Mouse (Mus musculus) erythroblast, adult 5-6 weeks (primary cell): ENCODE results near the gene Mvd. TPM values are rescaled to one million over a fixed set of nuclear protein-coding genes. Genes with fewer than 3 reads are reported as not detected.

ENCODE experiments used
- ATAC-seq: replicated peaks from 2 replicates; pipeline ENCODE4 v1.8.0; 2016; ENCODE audit warnings: moderate number of reproducible peaks, mild to moderate bottlenecking, moderate TSS enrichment, inconsistent platforms; ENCODE audit not compliant: poor library complexity, low FRiP score, severe bottlenecking
- total RNA-seq, 2 experiments: library from RNA; stranded (forward) in 1 of 2; stranded (reverse) in 1 of 2; fragments of 150-400 nt in 1 of 2; fragments of 200-764, 138-1000 nt in 1 of 2; gene quantifications; 2 replicates each; pipeline versions ENCODE4 v1.2.3 to v1.2.4; 2015 to 2017; ENCODE audit warnings: low replicate concordance in 2 of 2

Gene Mvd
- total RNA-seq, 2 experiments from 2014 or later: 1.3 TPM; not detected in 1

DNA sequence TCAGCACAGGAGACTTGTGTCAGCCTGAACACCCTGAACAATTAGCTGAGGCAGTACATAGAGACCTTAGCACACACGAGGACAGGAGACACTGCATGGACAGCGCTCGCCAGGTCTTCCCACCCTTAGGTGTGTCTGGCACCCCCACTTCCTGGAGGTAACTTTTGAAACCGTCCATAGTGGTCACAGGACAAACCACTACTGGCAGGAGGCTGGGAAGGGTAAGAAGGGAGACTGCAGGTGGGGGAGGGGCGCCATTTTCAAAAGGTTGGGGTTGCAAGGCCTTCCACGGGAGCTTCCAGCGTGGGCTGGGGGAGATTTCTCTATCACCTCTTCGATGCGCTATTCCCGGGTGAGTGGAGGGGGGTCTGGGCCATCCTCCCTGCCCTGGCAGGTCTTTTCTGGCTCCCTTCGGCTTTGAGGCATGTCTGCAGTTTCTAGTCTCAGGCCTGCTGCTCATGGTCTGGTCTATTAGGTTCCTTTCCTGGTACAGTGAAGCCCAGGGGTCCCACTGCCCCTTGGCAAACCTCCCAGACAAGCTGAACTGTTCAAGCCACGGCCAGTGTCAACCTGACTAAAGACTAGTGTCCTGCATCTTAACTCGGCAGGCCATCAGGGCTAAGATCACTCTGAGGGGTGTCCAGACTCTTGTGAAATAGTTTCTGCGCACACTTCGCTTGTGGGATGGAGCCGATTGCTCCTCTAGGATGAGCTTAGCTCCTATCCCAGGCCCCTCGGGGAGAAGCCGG is 11.4 kb downstream of the Mvd start:
- ATAC-seq: no peak

DNA sequence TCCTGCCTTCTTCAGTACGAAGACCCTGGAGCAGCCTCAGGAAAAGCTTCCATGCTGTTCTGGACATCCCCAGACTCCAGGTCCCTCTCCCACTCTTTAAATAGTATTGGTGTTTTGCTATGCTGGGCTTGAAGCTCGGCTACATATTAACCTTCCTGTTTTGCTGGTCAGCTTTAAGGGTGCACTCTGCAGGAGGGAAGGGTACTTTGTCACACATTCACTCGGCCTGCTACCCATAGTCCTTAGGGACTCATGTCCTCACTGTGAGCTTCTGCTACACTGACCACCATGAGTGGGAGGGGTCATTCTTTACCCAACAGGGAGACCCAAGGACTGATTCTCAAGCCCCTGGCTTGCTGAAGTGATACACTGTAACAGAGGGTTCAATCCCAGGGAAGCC is 12.6 kb downstream of the Mvd start:
- no peak for ATAC-seq

DNA sequence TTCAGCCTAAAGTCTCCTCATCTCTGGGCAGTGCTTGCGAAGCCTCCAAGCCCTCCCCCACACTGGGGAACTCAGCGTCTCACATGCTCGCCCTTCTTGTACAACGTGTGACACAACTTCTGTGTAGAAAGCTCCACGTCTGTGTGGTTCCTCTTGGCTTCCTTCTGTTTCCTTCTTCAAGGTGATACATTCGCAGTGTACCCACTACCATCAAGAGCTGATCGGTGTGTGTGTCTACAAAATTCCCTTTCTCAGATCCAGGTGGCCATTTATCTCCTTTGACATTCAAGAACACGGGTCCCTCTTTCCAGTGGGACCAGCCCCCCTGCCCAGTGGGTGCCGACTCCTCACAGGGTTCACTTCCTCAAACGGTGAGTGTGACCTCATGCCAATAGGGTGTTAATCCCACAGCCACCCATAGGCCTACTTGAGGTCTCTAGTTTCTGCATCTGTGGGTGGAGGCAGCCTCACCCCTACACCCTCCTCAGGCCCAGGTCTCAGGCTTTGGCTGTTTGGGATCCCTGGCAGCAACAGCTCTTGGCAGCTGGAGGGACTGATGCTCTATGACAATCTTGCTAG is 13.1 kb downstream of the Mvd start:
- ATAC-seq: no peak

DNA sequence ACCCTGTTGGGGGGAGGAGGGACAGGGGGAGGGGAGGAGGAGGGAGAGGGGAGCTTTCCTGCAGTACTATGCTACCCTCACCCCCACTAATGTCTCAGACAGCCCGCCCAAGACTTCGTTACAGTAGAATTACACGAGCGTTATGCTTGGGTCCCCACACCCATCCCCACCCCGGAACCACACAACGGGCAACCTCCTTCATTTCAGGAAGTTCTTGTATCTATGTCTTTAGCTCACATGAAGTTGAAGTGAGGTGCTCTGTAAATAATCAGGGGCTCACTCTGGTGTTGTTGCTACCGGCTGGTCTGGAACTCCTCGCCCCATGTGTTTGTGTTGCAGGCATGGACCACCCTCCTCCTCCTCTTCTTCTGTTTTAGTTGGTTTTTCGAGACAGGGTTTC is 15.1 kb downstream of the Mvd start:
- ATAC-seq: no peak

DNA sequence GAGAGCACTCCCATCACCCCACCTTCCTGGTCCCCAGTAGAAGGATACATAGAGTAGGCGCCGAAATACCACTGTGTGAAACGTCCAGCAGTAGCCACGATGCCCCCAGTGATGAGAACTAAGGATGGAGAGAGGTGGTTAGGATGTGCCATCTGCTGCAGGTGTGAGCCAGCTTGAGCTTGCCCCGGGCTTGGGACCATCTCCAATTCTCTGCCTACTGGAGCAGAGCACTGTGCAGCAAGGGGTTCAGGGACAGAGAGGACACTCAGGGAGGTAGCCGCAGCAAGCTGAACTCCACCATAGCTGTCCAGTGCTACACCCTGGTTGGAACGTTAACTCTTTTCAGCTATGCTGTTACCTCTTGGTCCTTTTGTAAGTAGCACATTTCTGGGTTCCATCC is 15.6 kb downstream of the Mvd start:
- no peak for ATAC-seq

DNA sequence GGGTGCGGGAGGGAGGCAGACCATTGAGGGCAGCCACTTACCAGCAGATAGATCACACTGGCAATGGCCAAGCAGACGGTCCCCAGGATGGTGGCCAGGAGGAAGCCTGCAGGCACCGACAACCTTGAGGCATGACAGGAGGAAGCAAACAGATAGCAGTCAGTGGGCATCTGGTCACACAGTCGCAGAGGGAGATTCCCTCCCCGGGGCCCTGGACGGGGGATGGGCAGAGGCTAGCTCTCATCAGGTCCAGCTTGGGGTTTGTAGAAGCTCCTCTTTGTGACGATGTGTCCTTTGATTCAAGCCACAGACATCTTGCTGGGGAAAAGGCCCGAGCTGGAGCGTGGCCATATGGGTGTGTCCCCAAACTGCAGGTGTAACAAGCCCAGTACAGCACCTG is 17.1 kb downstream of the Mvd start:
- ATAC-seq: no peak

DNA sequence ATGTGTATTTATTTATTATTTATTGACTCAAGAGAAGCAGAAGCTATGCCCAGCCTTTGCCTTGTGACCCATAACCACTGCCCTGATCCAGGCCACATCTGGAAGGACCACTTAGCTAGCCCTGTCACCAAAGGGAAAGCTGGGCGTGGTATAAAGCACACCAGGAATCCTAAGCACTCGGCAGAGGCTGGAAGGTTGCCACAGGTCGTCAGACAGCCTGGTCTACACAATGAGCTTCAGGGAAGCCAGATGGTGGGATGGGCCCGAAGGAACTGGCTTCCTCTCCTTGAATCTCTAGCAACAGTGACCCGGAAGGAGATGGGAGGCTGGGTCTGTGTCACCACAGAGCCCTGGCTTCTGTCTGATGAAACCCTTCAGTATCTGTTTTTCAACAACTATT is 19.6 kb downstream of the Mvd start:
- ATAC-seq: no peak

DNA sequence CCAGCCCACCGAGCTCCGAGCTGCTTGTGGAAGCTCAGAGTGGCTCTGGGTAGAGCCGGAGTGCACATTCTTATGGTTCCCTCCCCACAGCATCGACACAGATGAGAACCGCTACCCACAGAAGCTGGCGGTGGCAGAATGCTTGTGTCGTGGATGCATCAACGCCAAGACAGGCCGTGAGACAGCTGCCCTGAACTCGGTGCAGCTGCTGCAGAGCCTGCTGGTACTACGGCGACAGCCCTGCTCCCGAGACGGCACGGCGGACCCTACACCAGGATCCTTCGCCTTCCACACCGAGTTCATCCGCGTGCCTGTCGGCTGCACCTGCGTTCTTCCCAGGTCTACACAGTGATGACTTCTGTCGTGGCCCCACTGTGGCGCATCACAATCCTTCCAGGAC is 20.0 kb downstream of the Mvd start:
- no peak for ATAC-seq

DNA sequence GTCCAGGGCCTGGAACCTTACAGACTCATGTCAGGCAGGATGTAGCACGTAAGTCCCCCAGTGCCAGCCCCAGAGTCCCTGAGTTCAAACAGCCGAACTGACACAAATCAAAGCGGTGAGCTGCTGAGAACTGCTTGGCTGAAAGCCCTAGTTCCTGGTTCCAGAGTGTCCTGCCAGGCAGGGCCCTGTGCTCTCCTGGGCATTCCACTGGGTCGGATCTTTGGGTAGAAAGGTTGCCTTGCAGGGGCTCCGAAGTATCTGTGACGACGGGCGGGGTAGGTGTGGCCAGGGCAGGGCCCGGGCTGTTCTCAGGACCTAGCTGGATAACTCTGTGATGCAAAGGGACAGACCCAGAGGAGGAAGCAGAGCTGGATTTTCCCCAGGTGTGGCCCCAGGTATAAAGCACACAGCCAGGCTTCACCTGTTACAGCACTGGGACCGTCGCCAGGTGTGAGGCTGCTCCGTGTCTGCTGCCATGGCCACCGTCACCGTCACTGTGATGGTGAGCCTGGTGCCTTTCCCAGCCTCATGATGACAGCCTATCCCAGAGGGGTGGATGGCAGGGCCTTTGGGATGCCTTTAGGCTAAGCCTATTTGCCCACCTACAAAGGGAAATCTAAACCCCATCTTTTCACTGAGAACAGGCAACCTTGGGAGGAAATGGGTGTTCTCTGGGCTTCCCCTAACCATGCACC is 21.7 kb downstream of the Mvd start, which contains the start of gene Il17c:
TSS of gene Il17c (plus strand) at position 645 of the 695 bp plus-strand sequence.
- ATAC-seq: no peak

DNA sequence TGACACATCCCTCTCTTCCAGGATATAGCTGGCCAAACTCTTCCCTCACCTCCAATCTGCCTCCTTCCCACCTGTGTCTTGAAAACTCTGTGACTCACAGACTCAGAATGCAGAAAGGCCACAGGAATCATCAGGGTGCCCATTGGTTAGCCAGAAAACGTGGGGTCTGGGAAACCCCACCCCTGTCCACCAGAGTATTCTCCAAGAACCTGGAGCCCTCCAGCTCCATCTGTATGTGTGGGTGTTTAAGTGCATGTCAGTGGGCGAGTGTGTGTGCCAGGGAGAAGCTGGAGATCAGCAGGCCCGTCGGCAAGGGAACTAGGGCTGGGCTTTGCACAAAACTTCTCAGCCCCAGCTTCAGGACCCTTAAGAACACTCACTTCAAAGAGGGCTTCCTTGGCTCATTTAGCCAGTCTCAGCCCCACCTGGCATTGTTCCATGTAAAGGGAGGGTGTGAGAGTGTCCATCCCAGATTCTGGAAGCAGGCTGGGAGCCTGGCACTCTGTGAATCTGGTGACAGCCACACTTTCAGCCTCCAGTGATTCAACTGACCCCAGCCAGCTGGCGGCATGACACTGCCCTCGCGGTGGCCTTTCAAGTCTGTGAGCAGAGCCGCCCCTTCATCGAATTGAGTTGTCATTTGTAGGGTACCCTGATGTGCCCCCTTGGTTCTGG is 23.2 kb downstream of the Mvd start:
- ATAC-seq: no peak

DNA sequence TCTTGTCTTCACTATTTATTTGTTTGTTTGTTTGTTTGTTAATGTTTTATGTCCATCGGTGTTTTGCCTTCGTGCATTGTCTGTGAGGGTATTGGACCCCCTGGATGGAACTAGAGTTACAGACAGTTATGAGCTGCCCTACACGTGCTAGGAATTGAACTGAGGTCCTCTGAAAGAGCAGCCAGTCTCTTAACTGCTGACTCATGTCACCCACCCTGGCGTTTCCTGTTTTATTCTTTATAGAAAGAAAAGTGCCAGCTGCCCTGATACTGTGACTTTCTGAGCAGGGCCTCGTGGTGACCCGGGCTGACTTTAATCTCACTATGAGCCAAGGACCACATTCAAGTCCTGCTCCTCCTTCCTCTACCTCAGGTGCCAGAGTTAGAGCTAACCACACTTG is 27.7 kb downstream of the Mvd start:
- ATAC-seq: no peak

DNA sequence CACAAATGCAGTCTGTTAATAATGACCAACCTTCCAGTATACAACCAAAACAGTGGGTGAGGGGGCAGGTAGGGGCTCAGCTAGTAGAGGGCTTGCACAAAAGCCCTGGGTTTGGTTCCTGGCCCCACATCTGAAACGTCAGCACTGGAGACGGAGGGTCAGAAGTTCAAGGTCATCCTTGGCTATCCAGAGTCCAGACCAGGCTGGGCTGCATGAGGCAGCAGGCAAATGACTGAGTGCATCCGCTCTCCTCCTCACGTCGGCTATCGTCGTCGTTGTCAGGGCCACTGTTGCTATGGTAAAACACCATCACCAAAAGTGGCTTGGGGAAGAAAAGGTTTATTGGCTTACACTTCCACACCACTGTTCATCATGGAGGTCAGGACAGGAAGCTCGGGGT is 28.9 kb downstream of the Mvd start:
- ATAC-seq: no peak

DNA sequence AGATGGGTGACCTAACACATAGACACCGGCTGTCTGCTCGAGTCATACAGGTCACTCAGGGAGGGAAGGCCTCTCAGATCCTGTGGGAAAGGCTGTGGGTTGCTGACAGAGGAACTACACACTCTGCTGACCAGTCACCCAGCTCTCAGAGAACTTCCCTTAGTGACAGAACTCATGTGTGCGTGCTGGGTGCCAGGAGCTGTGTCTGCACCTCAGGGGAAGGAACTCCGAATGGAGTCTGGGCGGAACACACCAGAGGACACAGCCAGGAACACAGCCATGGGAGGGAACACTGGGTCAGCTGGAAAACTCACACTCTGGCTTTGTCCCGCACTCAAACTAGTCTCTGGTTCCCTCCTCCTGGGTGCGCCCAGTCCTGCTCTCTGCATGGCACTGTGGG is 35.5 kb downstream of the Mvd start:
- ATAC-seq: no peak

DNA sequence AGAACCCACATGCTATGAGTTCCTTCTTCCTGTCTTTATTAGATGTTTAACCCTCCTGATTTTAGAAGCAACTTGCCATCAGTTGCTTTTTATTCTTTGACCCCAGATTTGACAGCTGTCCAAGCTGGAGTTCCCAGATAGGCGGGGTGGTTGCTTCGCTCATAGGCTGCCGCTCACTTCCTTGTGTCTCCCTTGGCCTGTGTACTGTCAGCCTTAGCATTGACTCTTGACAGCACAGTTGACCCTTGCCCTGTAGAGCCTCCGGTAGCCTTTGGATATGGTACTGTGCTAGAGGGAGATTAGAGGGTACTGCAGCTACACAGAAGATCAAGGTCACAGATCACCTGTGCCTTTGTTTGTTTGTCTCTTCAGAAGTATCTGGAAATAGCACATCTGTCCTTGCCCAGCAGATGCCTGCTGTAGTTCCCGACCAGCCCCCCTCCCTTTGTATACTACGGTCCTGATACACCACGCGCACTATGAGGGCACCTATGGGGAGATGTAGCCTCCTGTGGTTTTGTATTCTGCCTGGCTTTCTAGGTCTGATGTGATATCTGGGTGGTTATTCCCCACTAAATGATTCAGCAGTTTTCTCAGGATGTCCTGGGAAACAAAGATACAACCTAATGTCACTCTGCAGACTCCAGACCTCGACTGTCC is 37.9 kb downstream of the Mvd start:
- ATAC-seq: no peak

DNA sequence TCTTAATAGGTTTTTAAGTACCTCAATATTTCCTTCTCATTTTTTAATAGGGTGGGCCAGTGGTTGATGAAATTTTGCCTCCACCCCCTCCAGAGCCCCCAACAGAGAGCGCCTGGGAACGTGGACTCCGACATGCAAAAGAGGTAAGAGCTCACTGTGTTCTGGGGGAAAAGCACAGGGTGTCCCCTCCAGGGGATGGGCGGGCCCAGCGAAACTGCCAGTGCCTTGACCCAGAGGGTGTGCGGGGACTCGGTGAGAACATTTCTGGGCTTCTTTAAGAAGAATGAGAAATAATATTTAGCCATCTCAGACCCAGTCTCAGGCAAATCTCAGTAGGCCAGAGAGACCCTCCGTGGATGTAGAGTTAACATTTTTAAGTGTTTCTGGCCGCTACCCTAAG is 45.0 kb downstream of the Mvd start:
- no peak for ATAC-seq

DNA sequence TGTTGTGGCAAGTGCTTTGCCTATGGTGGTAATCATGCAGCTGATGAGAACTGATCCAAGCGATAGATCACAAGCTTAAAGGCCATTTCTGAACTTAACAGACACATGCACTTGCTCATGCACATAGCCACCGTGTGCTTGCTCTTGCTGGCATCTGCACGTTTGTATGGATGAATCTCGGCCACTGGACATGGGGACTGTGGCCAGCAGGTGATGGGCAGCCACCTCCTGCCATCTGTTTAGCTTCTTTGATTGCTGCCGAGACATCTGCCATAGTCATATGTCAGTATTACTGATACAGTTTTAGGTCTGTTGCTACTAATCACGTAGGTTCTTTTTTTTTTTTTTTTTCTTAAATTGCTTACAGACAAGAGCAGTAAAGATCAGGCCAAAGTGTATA is 47.9 kb downstream of the Mvd start:
- ATAC-seq: no peak

DNA sequence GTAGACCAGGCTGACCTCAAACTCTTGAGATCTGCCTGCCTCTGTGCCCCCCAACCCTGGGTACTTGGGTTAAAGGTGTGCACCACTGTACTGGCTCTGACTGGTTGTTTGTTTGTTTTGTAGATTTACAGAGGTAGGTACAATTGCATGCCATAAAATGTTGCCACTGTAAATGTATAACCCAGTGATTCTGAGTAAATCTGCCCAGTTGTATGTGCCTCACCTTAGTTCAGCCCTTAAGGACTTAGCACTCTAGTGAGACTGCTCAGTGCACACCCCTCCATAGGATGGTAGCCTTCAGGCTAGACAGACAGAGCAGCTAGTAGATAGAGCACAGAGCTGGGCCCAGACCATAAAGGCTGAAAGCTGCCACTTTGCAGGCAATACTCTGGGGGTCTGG is 49.5 kb downstream of the Mvd start:
- ATAC-seq: no peak

DNA sequence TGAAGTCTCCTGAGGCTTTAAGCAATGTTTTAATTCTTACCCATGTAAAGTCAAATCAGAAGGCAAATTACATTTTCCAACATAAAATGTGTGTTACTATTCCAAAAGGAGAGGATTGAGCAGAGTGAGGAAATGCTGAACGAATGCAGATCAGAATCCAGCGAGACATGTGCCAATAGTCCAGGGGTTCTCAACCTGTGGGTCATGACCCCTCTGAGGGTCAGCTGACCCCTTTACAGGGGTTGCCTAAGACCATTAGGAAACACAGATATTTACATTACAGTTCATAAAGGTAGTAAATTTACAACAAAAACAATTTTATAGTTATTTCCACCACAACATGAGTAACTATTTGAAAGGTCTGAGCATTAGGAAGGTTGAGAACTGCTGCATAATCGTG is 52.5 kb downstream of the Mvd start:
- no peak for ATAC-seq

DNA sequence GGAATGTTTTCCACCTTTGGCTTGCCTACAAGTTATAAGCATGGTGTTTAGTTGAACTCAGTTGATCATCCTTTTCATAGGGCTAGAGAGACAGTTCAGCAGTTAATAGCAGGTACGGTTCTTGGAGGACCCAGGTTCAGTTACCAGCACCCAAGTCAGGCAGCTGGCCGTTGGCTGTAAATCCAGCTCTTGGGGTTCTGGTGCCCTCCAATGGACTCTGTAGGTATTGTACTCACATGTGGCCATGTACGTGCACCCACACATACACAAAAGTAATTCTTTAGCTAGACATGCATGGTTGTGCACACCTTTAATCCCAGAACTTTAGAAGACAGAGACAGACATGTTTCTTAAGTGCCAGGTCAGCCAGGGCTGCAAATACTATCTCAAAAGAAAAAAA is 53.9 kb downstream of the Mvd start:
- ATAC-seq: no peak
